Mouse (Mus musculus): ENCODE results near the gene Surf6.

Gene Surf6

DNA sequence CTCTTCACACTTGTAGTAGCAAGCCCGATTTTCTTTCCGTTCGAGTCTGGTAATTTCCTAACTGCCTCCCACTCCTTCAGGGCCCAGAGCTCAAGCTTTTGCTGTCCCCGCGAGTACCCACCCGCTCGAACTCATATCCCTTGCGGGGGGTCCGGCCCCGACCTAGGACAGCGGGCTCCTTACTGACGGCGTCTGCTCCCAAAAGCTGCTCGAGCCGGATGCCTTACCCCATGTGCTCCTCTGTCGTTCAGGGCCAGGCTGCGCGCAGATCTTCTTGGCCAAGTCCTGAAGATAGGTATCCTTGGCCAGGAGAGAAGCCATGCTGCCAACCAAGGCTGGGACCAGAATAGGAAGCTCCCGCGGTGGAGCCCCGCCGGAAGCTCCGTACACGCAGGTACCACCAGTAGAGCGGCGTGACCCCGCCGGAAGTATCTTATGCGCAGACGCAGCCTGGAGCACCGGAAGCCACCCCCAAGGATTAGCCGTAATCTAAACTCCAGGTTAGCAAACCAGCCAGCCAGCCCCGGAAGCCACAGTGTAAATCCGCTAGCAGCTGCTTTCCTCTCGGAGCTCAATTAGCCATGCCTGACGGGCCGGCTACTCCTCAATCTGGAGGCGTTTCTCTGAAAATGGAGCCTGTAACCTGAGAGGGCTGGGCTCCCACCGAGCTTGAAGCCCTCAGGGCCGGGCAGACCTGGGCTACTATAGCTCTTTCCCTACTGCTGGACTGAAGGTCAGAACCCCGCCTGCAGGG is at the start of gene Surf6:
TSS of gene Surf6 (minus strand) at position 413 of the 754 bp plus-strand sequence.
- peak; percentile 94 for DNase-seq (ENCODE audit: low spot score)

DNA sequence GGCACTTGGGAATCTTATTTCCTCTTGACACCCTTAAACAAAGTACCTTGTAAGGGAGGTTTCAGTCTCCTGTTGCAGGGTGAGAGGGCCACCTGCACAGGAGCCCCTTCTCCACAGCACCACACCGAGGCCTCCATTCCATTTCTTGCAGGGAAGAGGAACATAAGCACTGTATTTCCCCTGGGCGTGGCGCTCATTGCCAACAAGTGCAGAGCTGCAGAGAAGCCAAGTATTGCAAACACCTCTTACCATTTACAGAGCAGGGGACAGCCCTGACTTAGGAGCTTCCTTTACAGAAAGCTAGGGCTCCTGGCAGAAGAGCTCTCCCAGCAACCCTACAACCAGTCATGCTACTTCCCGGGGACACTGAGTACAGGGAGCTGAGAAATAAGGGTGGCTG is 49.5 kb upstream of the Surf6 start:
- no peak for DNase-seq (ENCODE audit: low spot score)

DNA sequence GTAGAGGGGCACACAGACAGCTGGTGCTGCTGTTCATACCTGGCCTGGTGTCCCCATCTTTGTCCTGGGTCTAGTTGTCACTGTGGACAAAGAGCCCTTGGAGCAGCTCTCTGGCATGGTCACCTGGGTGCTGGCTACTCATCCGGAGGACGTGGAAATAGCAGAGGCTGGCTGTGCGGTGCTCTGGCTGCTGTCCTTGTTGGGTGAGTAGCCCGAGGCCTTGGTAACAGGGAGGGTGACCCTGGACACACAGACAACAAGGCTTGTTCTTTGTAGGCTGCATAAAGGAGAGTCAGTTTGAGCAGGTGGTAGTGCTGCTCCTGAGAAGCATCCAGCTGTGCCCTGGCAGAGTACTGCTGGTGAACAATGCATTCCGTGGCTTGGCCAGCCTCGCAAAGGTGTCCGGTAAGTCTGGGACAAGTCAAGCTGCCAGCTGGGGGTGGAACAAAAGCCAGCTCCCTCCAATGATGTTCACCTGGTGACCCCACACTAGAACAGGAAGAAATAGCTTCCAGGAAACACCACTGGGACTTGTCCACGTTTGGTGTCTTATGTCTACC is 48.7 kb upstream of the Surf6 start:
- DNase-seq (ENCODE audit: low spot score) = no peak

GRCm38 (mm10) chr2:26950411-26950810 is 47.7 kb upstream of the Surf6 start:
- no peak for DNase-seq (ENCODE audit: low spot score)

DNA sequence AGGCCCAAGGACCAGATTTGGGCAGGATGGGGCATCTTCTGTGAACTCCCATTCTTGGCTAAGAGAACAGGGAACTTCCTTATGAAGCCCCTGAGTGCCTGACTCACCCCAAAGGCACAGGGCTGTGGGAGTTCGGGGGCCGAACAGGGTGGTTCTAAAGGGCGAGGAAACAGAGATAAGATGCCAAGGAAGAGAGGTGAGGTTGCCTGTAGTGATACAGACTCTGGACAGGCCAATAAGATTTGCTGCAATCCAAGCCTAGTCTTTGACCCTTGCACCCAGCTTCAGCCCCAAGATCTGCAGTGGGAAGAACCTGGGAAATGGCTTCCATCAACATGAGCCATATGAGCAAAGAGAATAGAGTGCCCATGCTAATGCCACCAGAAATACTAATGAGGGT is 40.6 kb upstream of the Surf6 start:
- DNase-seq (ENCODE audit: low spot score) = no peak

- DNase-seq (ENCODE audit: low spot score) = peak; percentile 22
Measured at GRCm38 (mm10) chr2:26941539-26941938, 38.9 kb upstream of the Surf6 start.

DNA sequence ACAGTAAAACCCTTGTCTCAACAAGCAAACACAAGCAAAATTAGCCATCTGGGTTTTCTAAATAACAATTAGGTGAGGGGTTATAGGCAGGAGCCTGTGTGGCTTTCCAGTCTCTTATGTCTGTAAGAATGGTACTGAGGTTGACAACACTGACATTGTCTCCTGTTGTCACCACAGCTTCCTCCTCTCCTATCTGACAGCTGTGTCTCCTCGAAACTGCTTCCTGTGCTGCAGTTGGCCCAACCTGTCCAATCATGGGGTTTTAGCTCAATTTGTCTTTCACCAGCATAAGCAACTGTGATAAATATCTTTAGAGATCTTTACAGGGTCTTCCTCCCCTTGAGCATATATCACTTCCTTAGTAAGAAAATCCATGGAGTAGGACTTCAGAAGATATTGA is 33.7 kb upstream of the Surf6 start:
- DNase-seq (ENCODE audit: low spot score) = no peak

- no peak for DNase-seq (ENCODE audit: low spot score)
Measured at GRCm38 (mm10) chr2:26935286-26935685, 32.6 kb upstream of the Surf6 start.

DNA sequence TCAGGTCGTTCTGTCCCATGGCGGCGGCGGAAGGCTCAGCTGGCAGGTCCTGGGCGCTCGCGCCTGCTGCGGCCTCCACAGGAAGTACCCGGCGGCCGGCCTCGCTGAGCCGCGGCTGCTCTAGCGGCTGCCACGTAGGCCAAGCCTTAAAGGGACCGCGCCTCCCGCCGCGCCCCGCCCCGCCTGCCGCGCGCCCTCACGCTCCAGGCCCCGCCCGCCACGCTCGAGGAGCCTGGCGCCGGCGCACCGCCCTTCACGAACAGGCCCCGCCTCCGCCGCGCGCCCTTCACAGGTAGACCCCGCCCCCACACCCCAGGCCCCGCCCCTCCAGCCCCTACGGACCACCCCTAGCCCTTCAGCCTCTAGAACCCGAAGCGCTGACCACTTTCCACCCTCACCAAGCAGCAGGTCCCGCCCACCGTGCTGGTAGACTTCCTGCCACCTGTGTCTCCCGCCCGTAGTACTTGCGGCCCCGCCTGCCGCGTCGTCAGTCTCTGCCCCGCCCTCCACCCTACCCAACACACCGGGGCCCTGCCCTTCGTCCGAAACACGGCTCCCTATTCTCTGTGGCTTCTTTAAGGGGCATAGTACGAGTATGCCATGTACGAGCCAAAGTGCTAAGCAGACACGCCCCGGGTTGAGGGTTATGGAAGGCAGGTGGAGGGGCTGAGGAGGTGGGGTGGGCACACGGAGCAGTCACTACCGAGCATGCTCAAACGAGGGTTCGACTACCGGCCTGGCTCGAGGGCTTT is 30.8 kb upstream of the Surf6 start, which contains the start of the genes Surf4 and Stkld1:
TSS of gene Surf4 (minus strand) at position 625 of the 752 bp plus-strand sequence.
TSS of gene Stkld1 (plus strand) at position 744 of the 752 bp plus-strand sequence.
- DNase-seq (ENCODE audit: low spot score) = peak; percentile 95

DNA sequence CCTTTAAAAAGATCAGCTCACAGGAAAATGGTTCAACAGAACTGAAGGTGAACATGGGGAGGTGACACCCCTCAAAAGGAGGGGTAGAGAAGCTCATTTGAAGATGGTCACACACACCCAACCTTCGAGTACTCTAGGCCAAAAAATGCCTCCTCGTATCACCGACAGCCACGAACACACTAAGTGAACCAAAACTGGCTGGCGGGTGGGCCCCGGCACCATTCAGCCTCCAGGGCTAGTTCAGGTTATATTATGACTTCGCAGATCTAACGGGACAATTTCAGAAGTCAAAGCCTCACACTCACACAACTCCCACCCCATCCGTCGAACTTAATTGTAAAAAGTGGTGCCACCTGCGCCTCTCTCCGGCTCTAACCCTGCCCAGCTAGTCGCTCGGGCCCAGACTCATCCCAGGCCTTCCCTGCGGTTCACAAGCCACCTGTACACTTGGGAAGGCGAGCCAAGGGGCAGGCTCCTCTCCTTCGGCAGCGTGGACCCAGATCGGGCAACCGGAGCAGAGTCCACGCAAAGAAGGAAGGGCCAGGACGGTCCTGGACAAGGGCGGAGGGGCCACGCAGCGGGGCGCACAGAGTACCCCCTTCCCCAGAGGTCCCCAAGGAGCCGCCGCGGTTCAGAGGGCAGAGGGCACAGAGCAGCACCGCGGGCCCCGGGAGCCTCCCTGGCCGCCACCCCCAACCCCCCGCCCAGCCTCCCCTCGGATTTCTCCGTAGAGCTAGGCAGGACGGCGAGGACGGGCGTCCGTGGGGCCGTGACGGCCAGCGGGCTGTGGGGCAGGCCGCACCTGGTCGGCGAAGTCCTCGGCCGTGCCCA is 30.0 kb upstream of the Surf6 start:
- DNase-seq (ENCODE audit: low spot score) = peak; percentile 29

DNA sequence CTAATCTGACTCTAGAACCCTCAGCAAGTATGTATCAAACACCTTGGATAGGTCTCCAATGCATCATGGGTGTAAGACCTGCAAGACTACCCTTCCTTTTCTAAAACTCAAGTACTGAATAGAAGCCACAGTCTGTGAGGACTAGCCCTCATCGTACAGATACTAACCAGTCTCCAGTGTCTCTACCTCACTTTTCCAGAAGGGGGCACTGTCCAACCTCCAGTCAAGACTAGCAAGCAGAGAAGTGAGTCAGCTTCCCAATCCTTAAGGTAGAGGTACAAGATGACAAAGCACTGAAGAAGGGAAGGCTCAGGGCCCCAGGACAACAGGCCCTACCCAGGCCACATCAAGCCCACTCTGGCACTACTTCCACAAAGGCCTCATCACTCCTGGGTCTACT is 27.7 kb upstream of the Surf6 start:
- peak; percentile 76 for DNase-seq (ENCODE audit: low spot score)

GRCm38 (mm10) chr2:26927745-26928476 is 25.2 kb upstream of the Surf6 start:
- DNase-seq (ENCODE audit: low spot score) = no peak

DNA sequence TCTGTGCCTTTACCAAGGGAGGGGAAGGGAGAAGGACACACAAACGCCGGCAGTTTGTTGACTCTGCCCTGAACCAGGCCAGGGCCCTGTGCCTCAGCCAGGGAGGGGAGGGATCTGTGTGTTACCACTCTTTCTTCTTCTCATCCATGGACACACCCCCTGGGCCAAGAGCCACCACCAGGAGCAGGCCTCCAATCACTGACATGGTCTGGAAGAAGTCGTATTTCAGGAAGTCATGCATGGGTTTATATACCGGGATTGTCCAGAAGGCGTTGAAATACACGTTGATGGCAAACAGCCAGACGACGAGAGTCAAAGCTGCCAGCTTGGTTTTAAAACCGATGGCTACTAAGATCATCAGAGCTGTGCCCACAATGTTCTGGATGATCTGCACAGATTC is 19.1 kb upstream of the Surf6 start:
- DNase-seq (ENCODE audit: low spot score) = peak; percentile 32

DNA sequence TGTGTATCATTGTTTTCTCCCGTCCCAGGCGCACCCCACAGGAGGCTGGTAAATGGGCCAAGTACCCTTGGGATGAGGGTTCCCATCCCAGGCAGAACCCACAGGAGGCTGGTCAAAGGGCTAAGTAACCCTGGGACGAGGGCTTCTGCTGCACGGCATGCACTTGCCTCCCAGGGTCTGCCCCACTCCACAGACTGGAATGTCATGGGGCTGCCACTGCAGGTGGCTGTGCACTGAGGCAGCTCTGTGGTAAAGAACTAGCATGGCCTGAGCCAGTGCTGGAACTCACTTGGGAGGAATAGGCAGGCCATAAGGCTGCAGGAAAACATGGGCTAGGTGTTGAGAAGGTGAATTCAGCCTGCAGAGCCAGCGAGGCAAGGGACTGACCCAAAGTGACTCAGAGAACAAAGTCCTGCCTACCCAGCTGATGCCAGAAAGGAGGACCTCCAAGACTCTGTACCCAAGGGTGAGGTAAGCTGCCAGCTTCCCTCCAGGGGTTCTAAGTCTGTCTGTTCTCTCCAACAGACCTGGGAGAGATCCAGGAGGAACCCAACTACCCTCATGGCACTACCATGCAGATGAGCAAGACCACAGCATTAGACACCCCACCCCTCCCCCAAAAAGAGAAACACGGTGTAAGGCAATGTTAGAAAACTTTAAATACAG is 17.6 kb upstream of the Surf6 start:
- no peak for DNase-seq (ENCODE audit: low spot score)

- DNase-seq (ENCODE audit: low spot score) = no peak
Measured at GRCm38 (mm10) chr2:26919684-26920083, 17.0 kb upstream of the Surf6 start.

DNA sequence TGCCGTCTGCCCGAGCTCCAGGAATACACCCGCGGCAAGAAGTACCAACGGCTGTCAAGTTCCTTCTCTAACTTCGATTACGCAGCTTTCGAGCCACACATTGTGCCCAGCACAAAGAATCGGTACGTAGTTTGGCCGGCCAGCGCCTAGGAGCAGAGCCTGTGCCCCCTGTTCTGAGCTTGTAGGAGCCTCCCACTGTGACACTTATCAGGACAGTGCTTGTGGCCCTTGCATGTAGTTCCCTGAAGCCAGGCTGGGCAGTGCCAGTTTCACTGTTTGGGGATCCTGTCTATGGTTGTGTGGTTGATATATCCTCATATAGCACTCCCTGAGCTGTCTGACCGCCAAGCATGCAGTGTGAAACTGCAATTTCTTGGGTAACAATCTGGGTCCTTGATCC is 14.1 kb upstream of the Surf6 start:
- DNase-seq (ENCODE audit: low spot score) = no peak

DNA sequence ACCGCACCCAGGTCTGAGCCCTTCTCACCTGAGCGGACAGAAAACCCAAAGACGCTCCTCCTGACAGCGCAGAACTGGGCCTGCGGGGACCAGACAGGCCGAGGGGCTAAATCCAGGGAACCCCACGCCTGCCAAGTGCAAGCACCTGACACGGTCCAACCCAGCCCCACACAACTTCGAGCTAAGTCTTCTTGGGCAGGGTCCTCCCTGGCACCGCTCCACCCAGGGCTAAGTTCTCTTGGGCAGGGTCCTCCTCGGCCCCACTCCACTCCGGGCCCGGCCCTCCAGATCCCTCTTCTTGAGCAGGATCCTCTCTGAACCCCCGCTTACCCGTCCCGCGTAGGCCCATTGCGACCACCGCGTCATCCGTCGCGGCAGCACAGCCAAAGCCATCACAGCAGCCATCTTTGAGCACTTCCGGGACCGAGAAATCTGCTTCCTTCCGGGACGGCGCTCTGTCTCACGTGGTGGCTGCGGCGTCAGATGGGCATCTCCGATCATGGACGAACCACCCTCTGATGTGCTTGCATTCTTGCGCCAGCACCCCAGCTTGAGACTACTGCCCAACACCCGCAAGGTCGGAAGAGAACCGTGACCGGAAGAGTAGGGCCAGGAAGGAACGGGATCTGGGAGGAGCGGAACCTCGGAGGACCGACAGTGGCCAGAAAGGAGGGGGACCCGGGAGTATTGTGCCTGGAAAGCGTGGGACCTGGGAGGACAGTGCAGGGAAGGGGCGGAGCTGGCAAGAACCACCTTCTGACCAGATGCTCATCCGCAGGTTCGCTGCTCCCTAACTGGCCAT is 13.4 kb upstream of the Surf6 start, which contains the start of the genes Surf2 and Surf1:
TSS of gene Surf2 (plus strand) at position 441 of the 802 bp plus-strand sequence.
TSS of gene Surf1 (minus strand) at position 604 of the 802 bp plus-strand sequence.
- peak; percentile 76 for DNase-seq (ENCODE audit: low spot score)

DNA sequence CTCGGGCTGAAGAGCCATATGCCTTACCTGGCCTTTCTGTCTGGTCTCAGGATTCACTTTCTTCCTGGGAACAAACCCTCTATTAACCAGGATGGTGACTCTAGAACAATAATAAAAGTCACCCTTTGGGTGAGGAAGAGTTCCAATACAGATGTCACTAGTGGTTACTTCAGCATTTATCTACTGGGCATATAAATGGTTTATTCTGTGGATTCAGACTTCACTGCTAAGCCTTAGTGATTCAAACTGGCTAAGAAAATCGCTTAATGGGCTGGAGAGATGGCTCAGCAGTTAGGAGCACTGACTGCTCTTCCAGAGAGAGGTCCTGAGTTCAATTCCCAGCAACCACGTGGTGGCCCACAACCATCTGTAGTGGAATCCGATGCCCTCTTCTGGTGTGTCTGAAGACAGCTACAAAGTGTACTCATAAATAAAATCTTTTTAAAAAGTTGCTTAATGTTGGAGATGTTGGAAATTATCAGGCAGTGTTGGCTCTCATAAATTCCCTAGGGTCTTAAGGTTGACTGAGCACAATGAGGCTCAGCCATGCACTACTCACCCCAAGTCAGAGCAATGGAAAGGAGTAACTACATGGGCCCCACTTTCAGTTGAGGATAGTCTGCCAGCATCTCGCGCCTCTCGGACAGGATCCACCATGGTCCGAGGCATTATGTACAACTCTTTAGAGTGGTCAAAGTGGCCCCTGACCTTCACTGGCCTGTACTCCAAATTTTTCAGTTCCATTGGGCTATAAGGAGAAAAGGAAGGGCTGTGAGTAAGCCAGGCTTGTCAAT is 11.7 kb upstream of the Surf6 start:
- no peak for DNase-seq (ENCODE audit: low spot score)
